Mouse (Mus musculus) myocyte (in vitro differentiated cells): Measurements from ENCODE around the gene Tent4a. TPM values are rescaled to one million over a fixed set of nuclear protein-coding genes. Genes with fewer than 3 reads are reported as not detected.

Experiments used
- H3K27me3 ChIP-seq: one replicate; pipeline ENCODE4 v1.6.1; 2011; ENCODE audit not compliant: control insufficient read depth, insufficient read depth, insufficient read length
- H3K36me3 ChIP-seq: one replicate; pipeline ENCODE4 v1.6.1; 2011; ENCODE audit not compliant: control insufficient read depth, insufficient read depth
- H3K4me2 ChIP-seq: one replicate; pipeline ENCODE4 v1.6.1; 2011; ENCODE audit warnings: low read depth, control low read depth
- H3K4me3 ChIP-seq: one replicate; pipeline ENCODE4 v1.5.1; 2011; ENCODE audit warnings: mild to moderate bottlenecking, control low read depth, moderate library complexity
- H3K79me2 ChIP-seq: one replicate; pipeline ENCODE4 v1.6.1; 2011; ENCODE audit not compliant: control insufficient read depth, insufficient read depth
- H3ac ChIP-seq: one replicate; pipeline ENCODE4 v1.6.1; 2011; ENCODE audit not compliant: control insufficient read depth, insufficient read length
- CEBPB ChIP-seq: IDR thresholded peaks from 2 replicates; pipeline ENCODE4 v1.6.1; 2011; ENCODE audit warnings: mild to moderate bottlenecking, moderate library complexity; ENCODE audit not compliant: poor library complexity, insufficient read depth, severe bottlenecking
- E2F4 ChIP-seq: IDR thresholded peaks from one replicate; pipeline ENCODE4 v1.6.1; 2011; ENCODE audit warnings: mild to moderate bottlenecking, control low read depth, moderate library complexity; ENCODE audit not compliant: insufficient read depth
- MAX ChIP-seq: IDR thresholded peaks from one replicate; pipeline ENCODE4 v1.6.1; 2011; ENCODE audit warnings: low read depth, mild to moderate bottlenecking, control low read depth
- MYOD1 ChIP-seq, 3 experiments: IDR thresholded peaks; one replicate each; pipeline ENCODE4 v1.6.1; 2011; ENCODE audit warnings: control low read depth in 2 of 3, low read depth in 2 of 3, mild to moderate bottlenecking in 2 of 3, moderate library complexity in 1 of 3; ENCODE audit not compliant: insufficient read length in 2 of 3, control insufficient read depth in 1 of 3
- MYOG ChIP-seq, 3 experiments: IDR thresholded peaks; one replicate each; pipeline ENCODE4 v1.6.1; 2011; ENCODE audit warnings: control low read depth in 2 of 3, low read depth in 2 of 3, mild to moderate bottlenecking in 2 of 3; ENCODE audit not compliant: insufficient read length in 2 of 3, control insufficient read depth in 1 of 3, insufficient read depth in 1 of 3
- POLR2A ChIP-seq: IDR thresholded peaks from one replicate; pipeline ENCODE4 v1.6.1; 2011; ENCODE audit warnings: low read depth, mild to moderate bottlenecking, control low read depth, moderate library complexity; ENCODE audit not compliant: insufficient read length
- POLR2AphosphoS2 ChIP-seq: IDR thresholded peaks from one replicate; pipeline ENCODE4 v1.6.1; 2011; ENCODE audit warnings: low read depth, control low read depth; ENCODE audit not compliant: insufficient read length
- REST ChIP-seq: IDR thresholded peaks from one replicate; pipeline ENCODE4 v1.6.1; 2011; ENCODE audit warnings: mild to moderate bottlenecking, control low read depth, moderate library complexity; ENCODE audit not compliant: insufficient read depth, insufficient read length
- SRF ChIP-seq: IDR thresholded peaks from one replicate; pipeline ENCODE4 v1.6.1; 2011; ENCODE audit warnings: low read depth; ENCODE audit not compliant: control insufficient read depth, insufficient read length
- TCF12 ChIP-seq: IDR thresholded peaks from one replicate; pipeline ENCODE4 v1.6.1; 2011; ENCODE audit warnings: mild to moderate bottlenecking, control low read depth; ENCODE audit not compliant: poor library complexity, insufficient read depth, severe bottlenecking
- TCF3 ChIP-seq: IDR thresholded peaks from one replicate; pipeline ENCODE4 v1.6.1; 2011; ENCODE audit warnings: low read depth, control low read depth; ENCODE audit not compliant: insufficient read length
- USF1 ChIP-seq: IDR thresholded peaks from one replicate; pipeline ENCODE4 v1.6.1; 2011; ENCODE audit warnings: low read depth, mild to moderate bottlenecking, control low read depth, moderate library complexity
- polyA plus RNA-seq: library from polyadenylated mRNA; unstranded; fragments of >200 nt; fragmentation: generic; extraction: Trizol; gene quantifications from one replicate; pipeline ENCODE4 v1.2.1, GENCODE M21; 2012; ENCODE audit warnings: missing spikeins

The Tent4a gene
- polyA plus RNA-seq, 1 experiment = 12.1 TPM

- H3ac ChIP-seq = no peak overlapping the region
- H3K79me2 ChIP-seq = no peaks in the 10 kb centered on the region
- H3K36me3 ChIP-seq = no peaks in the 10 kb centered on the region
- H3K27me3 ChIP-seq = no peaks in the 10 kb centered on the region
- H3K4me3 ChIP-seq = no peak overlapping the region
- H3K4me2 ChIP-seq = peak overlapping the region; percentile 6
- no peak for TF ChIP-seq USF1
- no peak for TF ChIP-seq E2F4
- TF ChIP-seq MAX = no peak
- TF ChIP-seq MYOG (IDR thresholded peaks at IDR 0.05; ENCODE audit: control insufficient read depth in 1 of 3, insufficient read depth in 1 of 3, insufficient read length in 2 of 3, low read depth in 2 of 3) = no peak
- no peak for TF ChIP-seq MYOD1 (IDR thresholded peaks at IDR 0.05; ENCODE audit: control insufficient read depth in 1 of 3, insufficient read length in 2 of 3, low read depth in 2 of 3)
- TF ChIP-seq POLR2A = no peak
- TF ChIP-seq TCF12 = no peak
- no peak for TF ChIP-seq CEBPB
- no peak for TF ChIP-seq REST
- no peak for TF ChIP-seq TCF3
- TF ChIP-seq POLR2AphosphoS2 = no peak
- TF ChIP-seq SRF = no peak
Observed at GRCm38 (mm10) chr13:69460635-69461465, 73.6 kb downstream of the Tent4a start.

- TF ChIP-seq CEBPB (no peak), MAX (no peak), POLR2A (no peak), MYOD1 (IDR thresholded peaks at IDR 0.05; ENCODE audit: control insufficient read depth in 1 of 3, insufficient read length in 2 of 3, low read depth in 2 of 3) (no peak), USF1 (no peak), REST (no peak), SRF (no peak), POLR2AphosphoS2 (no peak), MYOG (IDR thresholded peaks at IDR 0.05; ENCODE audit: control insufficient read depth in 1 of 3, insufficient read depth in 1 of 3, insufficient read length in 2 of 3, low read depth in 2 of 3) (no peak), TCF12 (no peak), E2F4 (no peak)
- Histone ChIP-seq H3K4me3 (no peak overlapping the region), H3K27me3 (no peaks in the 10 kb centered on the region), H3ac (no peak overlapping the region), H3K36me3 (no peaks in the 10 kb centered on the region), H3K4me2 (no peak overlapping the region), H3K79me2 (no peaks in the 10 kb centered on the region)
Observed at GRCm38 (mm10) chr13:69459657-69460458, 74.6 kb downstream of the Tent4a start.

- Histone ChIP-seq H3K4me2 (no peak overlapping the region), H3ac (no peak overlapping the region), H3K4me3 (no peak overlapping the region), H3K36me3 (no peaks in the 10 kb centered on the region), H3K27me3 (no peaks in the 10 kb centered on the region), H3K79me2 (no peaks in the 10 kb centered on the region)
- TF ChIP-seq CEBPB (no peak), SRF (no peak), TCF3 (no peak), TCF12 (no peak), MYOD1 (IDR thresholded peaks at IDR 0.05; ENCODE audit: control insufficient read depth in 1 of 3, insufficient read length in 2 of 3, low read depth in 2 of 3) (no peak), POLR2A (no peak), USF1 (no peak), REST (no peak), POLR2AphosphoS2 (no peak), MYOG (IDR thresholded peaks at IDR 0.05; ENCODE audit: control insufficient read depth in 1 of 3, insufficient read depth in 1 of 3, insufficient read length in 2 of 3, low read depth in 2 of 3) (no peak), E2F4 (no peak), MAX (no peak)
Observed at GRCm38 (mm10) chr13:69458891-69459290, 75.5 kb downstream of the Tent4a start.

GRCm38 (mm10) chr13:69458461-69458860 is 76.0 kb downstream of the Tent4a start:
- TF ChIP-seq SRF (no peak), MYOD1 (IDR thresholded peaks at IDR 0.05; ENCODE audit: control insufficient read depth in 1 of 3, insufficient read length in 2 of 3, low read depth in 2 of 3) (no peak), E2F4 (no peak), CEBPB (no peak), REST (no peak), POLR2AphosphoS2 (no peak), USF1 (no peak)
- no peaks in the 10 kb centered on the region for H3K36me3 ChIP-seq
- no peaks in the 10 kb centered on the region for H3K79me2 ChIP-seq
- H3K4me3 ChIP-seq = no peak overlapping the region
- H3K27me3 ChIP-seq = no peaks in the 10 kb centered on the region
- no peak overlapping the region for H3ac ChIP-seq
- no peak overlapping the region for H3K4me2 ChIP-seq
